Mouse (Mus musculus) embryonic facial prominence, embryonic 15.5 days (tissue): ENCODE measurements around the gene Gm43064. TPM values are rescaled to one million over a fixed set of nuclear protein-coding genes. Genes with fewer than 3 reads are reported as not detected.

Source experiments
- ATAC-seq: fragments of 200-750 bp; cut with Nextera tagmentation; 2 replicates; pipeline ENCODE4 v1.8.0; 2017; ENCODE audit warnings: low read depth, moderate TSS enrichment; ENCODE audit not compliant: insufficient number of reproducible peaks, low FRiP score, low TSS enrichment
- H3K27ac ChIP-seq: fragments of 300-500 bp; sonication (generic); replicated peaks from 2 replicates; pipeline ENCODE4 v1.5.1; 2015; ENCODE audit warnings: mild to moderate bottlenecking, inconsistent platforms
- H3K27me3 ChIP-seq: fragments of 300-500 bp; sonication (generic); 2 replicates; pipeline ENCODE4 v1.6.1; 2015; ENCODE audit warnings: inconsistent platforms
- H3K36me3 ChIP-seq: fragments of 300-500 bp; sonication (generic); 2 replicates; pipeline ENCODE4 v1.6.1; 2015; ENCODE audit warnings: mild to moderate bottlenecking, inconsistent platforms
- H3K4me1 ChIP-seq: fragments of 300-500 bp; sonication (generic); 2 replicates; pipeline ENCODE4 v1.6.1; 2015; ENCODE audit warnings: inconsistent platforms
- H3K4me2 ChIP-seq: fragments of 300-500 bp; sonication (generic); replicated peaks from 2 replicates; pipeline ENCODE4 v1.6.1; 2015; ENCODE audit warnings: mild to moderate bottlenecking, inconsistent platforms
- H3K4me3 ChIP-seq: fragments of 300-500 bp; sonication (generic); replicated peaks from 2 replicates; pipeline ENCODE4 v1.5.1; 2015; ENCODE audit warnings: mild to moderate bottlenecking, inconsistent platforms
- H3K9ac ChIP-seq: fragments of 300-500 bp; sonication (generic); 2 replicates; pipeline ENCODE4 v1.6.1; 2015; ENCODE audit warnings: inconsistent platforms
- H3K9me3 ChIP-seq: fragments of 300-500 bp; sonication (generic); replicated peaks from 2 replicates; pipeline ENCODE4 v1.6.1; 2016; ENCODE audit warnings: inconsistent platforms
- whole genome bisulfite sequencing: fragments of 180-500 bp; shearing (Covaris S2); methylation state at CpG from one replicate; pipeline ENCODE4 v1.1.7; 2015; 5-methylcytosine and 5-hydroxymethylcytosine counted together
- polyA plus RNA-seq: library from polyadenylated mRNA; unstranded; fragments of >200 nt; fragmentation: Nextera tagmentation; extraction: Ambion mirVana; gene quantifications from 2 replicates; pipeline ENCODE4 v1.2.1, GENCODE M21; 2015

The Gm43064 gene
- polyA plus RNA-seq, 1 experiment from 2014 or later: 1.1 TPM

- no peak overlapping the region for H3K27ac ChIP-seq
- WGBS: 86% methylated on average over 7 of the region's 7 CpGs
Measured at GRCm38 (mm10) chr3:103857036-103857805, 47.8 kb downstream of the Gm43064 start.

GRCm38 (mm10) chr3:103857977-103858563 lies 48.7 kb downstream of the Gm43064 start:
- Histone ChIP-seq H3K4me2 (no peak overlapping the region), H3K9ac (no peak overlapping the region), H3K4me1 (no peaks in the 10 kb centered on the region), H3K27ac (no peak overlapping the region), H3K9me3 (no peaks in the 10 kb centered on the region), H3K4me3 (no peak overlapping the region), H3K27me3 (no peaks in the 10 kb centered on the region), H3K36me3 (no peaks in the 10 kb centered on the region)
- WGBS: 82% methylated on average over 6 of the region's 6 CpGs
- no peak for ATAC-seq

More at GRCm38 (mm10) chr3:103857036-103857805, 47.8 kb downstream of the Gm43064 start:
- no peaks in the 10 kb centered on the region for H3K36me3 ChIP-seq
- no peak overlapping the region for H3K4me3 ChIP-seq
- H3K4me1 ChIP-seq: no peaks in the 10 kb centered on the region
- no peak for ATAC-seq
- H3K9ac ChIP-seq: no peak overlapping the region
- no peaks in the 10 kb centered on the region for H3K27me3 ChIP-seq
- no peak overlapping the region for H3K4me2 ChIP-seq
- no peaks in the 10 kb centered on the region for H3K9me3 ChIP-seq

GRCm38 (mm10) chr3:103858881-103859801 lies 49.8 kb downstream of the Gm43064 start, which contains the start of gene Ptpn22:
Gene Ptpn22 (plus strand): TSS chr3:103859795.
- no peak within 1 kb of the TSS for H3K4me2 ChIP-seq
- no peak within 1 kb of the TSS for H3K4me3 ChIP-seq
- H3K9me3 ChIP-seq: no peaks in the 10 kb centered on the region
- no peaks in the 10 kb centered on the region for H3K27me3 ChIP-seq
- 67% methylated on average over 12 of the region's 12 CpGs for WGBS
- no peak within 1 kb of the TSS for H3K27ac ChIP-seq
- H3K36me3 ChIP-seq: no peaks in the 10 kb centered on the region
- ATAC-seq: no peak
- H3K4me1 ChIP-seq: no peaks in the 10 kb centered on the region
- no peak within 1 kb of the TSS for H3K9ac ChIP-seq

- no peak; the same call in 1 of the 2 replicates for ATAC-seq
- no peak overlapping the region for H3K9ac ChIP-seq
Measured at GRCm38 (mm10) chr3:103859851-103860391, 50.5 kb downstream of the Gm43064 start.

GRCm38 (mm10) chr3:103862721-103863220 lies 53.4 kb downstream of the Gm43064 start:
- Histone ChIP-seq H3K36me3 (no peaks in the 10 kb centered on the region), H3K4me1 (no peaks in the 10 kb centered on the region), H3K9me3 (no peaks in the 10 kb centered on the region), H3K27ac (no peak overlapping the region), H3K4me3 (no peak overlapping the region), H3K27me3 (no peaks in the 10 kb centered on the region), H3K9ac (no peak overlapping the region), H3K4me2 (no peak overlapping the region)
- ATAC-seq: no peak
- 67% methylated on average over 4 of the region's 4 CpGs for WGBS

More at GRCm38 (mm10) chr3:103859851-103860391, 50.5 kb downstream of the Gm43064 start:
- Histone ChIP-seq H3K4me1 (no peaks in the 10 kb centered on the region), H3K9me3 (no peaks in the 10 kb centered on the region), H3K36me3 (no peaks in the 10 kb centered on the region), H3K27me3 (no peaks in the 10 kb centered on the region), H3K4me3 (no peak overlapping the region), H3K4me2 (no peak overlapping the region), H3K27ac (no peak overlapping the region)
- 61% methylated on average over 6 of the region's 6 CpGs for WGBS

GRCm38 (mm10) chr3:103864200-103864599 lies 54.8 kb downstream of the Gm43064 start:
- Histone ChIP-seq H3K4me3 (no peak overlapping the region), H3K9ac (no peak overlapping the region), H3K27me3 (no peaks in the 10 kb centered on the region), H3K4me2 (no peak overlapping the region), H3K9me3 (no peaks in the 10 kb centered on the region), H3K4me1 (no peaks in the 10 kb centered on the region), H3K36me3 (no peaks in the 10 kb centered on the region), H3K27ac (no peak overlapping the region)
- ATAC-seq: no peak
- WGBS: 86% methylated on average over 6 of the region's 6 CpGs

GRCm38 (mm10) chr3:103867424-103867971 lies 58.1 kb downstream of the Gm43064 start:
- no peak overlapping the region for H3K4me3 ChIP-seq
- H3K27ac ChIP-seq: no peak overlapping the region
- WGBS: 78% methylated on average over 5 of the region's 5 CpGs
- no peaks in the 10 kb centered on the region for H3K27me3 ChIP-seq
- no peak overlapping the region for H3K9ac ChIP-seq
- no peak overlapping the region for H3K4me2 ChIP-seq
- no peaks in the 10 kb centered on the region for H3K4me1 ChIP-seq
- H3K9me3 ChIP-seq: no peaks in the 10 kb centered on the region
- H3K36me3 ChIP-seq: no peaks in the 10 kb centered on the region
- no peak for ATAC-seq

- H3K4me1 ChIP-seq: no peaks in the 10 kb centered on the region
- H3K36me3 ChIP-seq: no peaks in the 10 kb centered on the region
- WGBS: 75% methylated on average over 4 of the region's 4 CpGs
- ATAC-seq: no peak
- no peaks in the 10 kb centered on the region for H3K9me3 ChIP-seq
- no peak overlapping the region for H3K27ac ChIP-seq
- no peak overlapping the region for H3K4me2 ChIP-seq
- no peak overlapping the region for H3K9ac ChIP-seq
- no peaks in the 10 kb centered on the region for H3K27me3 ChIP-seq
- no peak overlapping the region for H3K4me3 ChIP-seq
Measured at GRCm38 (mm10) chr3:103868008-103868407, 58.6 kb downstream of the Gm43064 start.

- Histone ChIP-seq H3K9ac (no peak overlapping the region), H3K27ac (no peak overlapping the region), H3K4me3 (no peak overlapping the region), H3K36me3 (no peaks in the 10 kb centered on the region), H3K4me1 (no peaks in the 10 kb centered on the region), H3K9me3 (no peaks in the 10 kb centered on the region), H3K27me3 (no peaks in the 10 kb centered on the region), H3K4me2 (no peak overlapping the region)
- no peak for ATAC-seq
- 43% methylated on average over 3 of the region's 3 CpGs for WGBS
Measured at GRCm38 (mm10) chr3:103872663-103873098, 63.3 kb downstream of the Gm43064 start.

GRCm38 (mm10) chr3:103874329-103874728 lies 65.0 kb downstream of the Gm43064 start:
- WGBS: 72% methylated on average over 7 of the region's 7 CpGs

More at GRCm38 (mm10) chr3:103874329-103874728, 65.0 kb downstream of the Gm43064 start:
- ATAC-seq: no peak
- H3K36me3 ChIP-seq: no peaks in the 10 kb centered on the region
- H3K4me2 ChIP-seq: no peak overlapping the region
- no peak overlapping the region for H3K4me3 ChIP-seq
- H3K27me3 ChIP-seq: no peaks in the 10 kb centered on the region
- H3K9me3 ChIP-seq: no peaks in the 10 kb centered on the region
- H3K27ac ChIP-seq: no peak overlapping the region
- H3K9ac ChIP-seq: no peak overlapping the region
- no peaks in the 10 kb centered on the region for H3K4me1 ChIP-seq
